Mouse (Mus musculus) stomach, postnatal 0 days (tissue): ENCODE data around the gene Gabrb2.

Experiments
- CTCF ChIP-seq: IDR thresholded peaks from 2 replicates; pipeline ENCODE4 v1.5.1; 2016; ENCODE audit warnings: antibody characterized with exemption, low read depth, mild to moderate bottlenecking, moderate library complexity
- EP300 ChIP-seq: optimal IDR thresholded peaks from 2 replicates; pipeline ENCODE3; 2016; ENCODE audit warnings: antibody characterized with exemption

- TF ChIP-seq CTCF (no peak), EP300 (no peak)
Measured at GRCm38 (mm10) chr11:42575146-42575873, 155.8 kb downstream of the Gabrb2 start.
